Mouse (Mus musculus) liver, embryonic 14.5 days (tissue): Measurements from ENCODE around the gene Dpm2. TPM values are rescaled to one million over a fixed set of nuclear protein-coding genes. Genes with fewer than 3 reads are reported as not detected.

Experiments used
- ATAC-seq: fragments of 200-750 bp; cut with Nextera tagmentation; 2 replicates; pipeline ENCODE4 v1.8.0; 2017; ENCODE audit warnings: moderate number of reproducible peaks, mild to moderate bottlenecking, moderate library complexity; ENCODE audit not compliant: insufficient read depth
- DNase-seq, 3 experiments: peaks; one replicate each; pipeline ENCODE4 v3.0.0-alpha.2; 2012 to 2013; ENCODE audit warnings: low read depth in 3 of 3, low spot score in 3 of 3
- H3K27ac ChIP-seq: fragments of 300-500 bp; sonication (generic); 2 replicates; pipeline ENCODE4 v1.5.1; 2014; ENCODE audit warnings: moderate library complexity, mild to moderate bottlenecking, control low read depth, inconsistent platforms
- H3K27me3 ChIP-seq: fragments of 300-500 bp; sonication (generic); 2 replicates; pipeline ENCODE4 v1.6.1; 2014; ENCODE audit warnings: mild to moderate bottlenecking, low read length, moderate library complexity; ENCODE audit not compliant: control insufficient read depth, insufficient read depth
- H3K36me3 ChIP-seq: fragments of 300-500 bp; sonication (generic); replicated peaks from 2 replicates; pipeline ENCODE4 v1.6.1; 2014; ENCODE audit warnings: low read depth; ENCODE audit not compliant: control insufficient read depth, insufficient read depth
- H3K4me1 ChIP-seq, 2 experiments: fragments of 200-500 bp in 1 of 2; fragments of 300-500 bp in 1 of 2; sonication (generic) in 1 of 2; replicated peaks; 2 replicates each; pipeline ENCODE4 v1.6.1; 2012 to 2014; ENCODE audit warnings: antibody characterized with exemption in 1 of 2, inconsistent platforms in 1 of 2, low read length in 1 of 2; ENCODE audit not compliant: control insufficient read depth in 2 of 2, insufficient read depth in 2 of 2
- H3K4me2 ChIP-seq: fragments of 300-500 bp; sonication (generic); 2 replicates; pipeline ENCODE4 v1.6.1; 2014; ENCODE audit warnings: low read depth, mild to moderate bottlenecking, control low read depth, moderate library complexity
- H3K4me3 ChIP-seq, 2 experiments: fragments of 200-500 bp in 1 of 2; fragments of 300-500 bp in 1 of 2; sonication (generic) in 1 of 2; 2 replicates each; pipeline ENCODE4 v1.5.1; 2012 to 2014; ENCODE audit warnings: low read depth in 2 of 2, low read length in 2 of 2, mild to moderate bottlenecking in 2 of 2, control low read depth in 1 of 2, inconsistent platforms in 1 of 2, moderate library complexity in 1 of 2; ENCODE audit not compliant: insufficient read depth in 1 of 2
- H3K9ac ChIP-seq: fragments of 300-500 bp; sonication (generic); replicated peaks from 2 replicates; pipeline ENCODE4 v1.6.1; 2014; ENCODE audit warnings: mild to moderate bottlenecking, control low read depth, moderate library complexity
- H3K9me3 ChIP-seq: fragments of 300-500 bp; sonication (generic); 2 replicates; pipeline ENCODE4 v1.6.1; 2016; ENCODE audit warnings: low read length, mixed read lengths; ENCODE audit not compliant: control insufficient read depth
- CTCF ChIP-seq: IDR thresholded peaks from 2 replicates; pipeline ENCODE4 v1.5.1; 2016; ENCODE audit warnings: antibody characterized with exemption, low read depth, control low read depth
- EP300 ChIP-seq: IDR thresholded peaks from 2 replicates; pipeline ENCODE4 v1.6.1; 2016; ENCODE audit warnings: antibody characterized with exemption, low read depth
- WGBS: fragments of 180-500 bp; shearing (Covaris S2); extraction: QIAGEN DNeasy Blood & Tissue Kit; methylation state at CpG from one replicate; pipeline ENCODE4 v1.1.7; 2014; ENCODE audit not compliant: insufficient replicate concordance; 5-methylcytosine and 5-hydroxymethylcytosine counted together
- polyA plus RNA-seq, 2 experiments: library from polyadenylated mRNA; depleted of rRNA in 1 of 2; stranded (reverse) in 1 of 2; unstranded in 1 of 2; fragments of >200 nt; fragmentation: Nextera tagmentation in 1 of 2; extraction: Ambion mirVana in 1 of 2; gene quantifications; 2 replicates each; pipeline versions ENCODE4 v1.2.1 to v1.2.3; 2012 to 2014

Dpm2 gene
- polyA plus RNA-seq, 2 experiments = 53.5 to 53.6 TPM

GRCm38 (mm10) chr2:32568149-32568548 lies 2.5 kb upstream of the Dpm2 start:
- H3K4me3 ChIP-seq = no peak overlapping the region
- DNase-seq (no peak), ATAC-seq (no peak)
- H3K27me3 ChIP-seq = no peaks in the 10 kb centered on the region
- TF ChIP-seq CTCF (no peak), EP300 (no peak)
- H3K4me2 ChIP-seq = no peak overlapping the region
- 59% methylated on average over 5 of the region's 5 CpGs for WGBS
- H3K4me1 ChIP-seq = peaks cover 3 to 5% of the 10 kb centered on the region in 2 experiments; a peak in 3 of 4 replicates
- no peaks in the 10 kb centered on the region for H3K9me3 ChIP-seq
- H3K27ac ChIP-seq = no peak overlapping the region
- no peaks in the 10 kb centered on the region for H3K36me3 ChIP-seq
- H3K9ac ChIP-seq = no peak overlapping the region

- Histone ChIP-seq H3K4me1 (peaks cover 3 to 5% of the 10 kb centered on the region in 2 experiments; a peak in 3 of 4 replicates), H3K27me3 (no peaks in the 10 kb centered on the region), H3K9me3 (no peaks in the 10 kb centered on the region), H3K4me3 (no peak overlapping the region), H3K4me2 (no peak overlapping the region), H3K36me3 (no peaks in the 10 kb centered on the region), H3K9ac (no peak overlapping the region), H3K27ac (no peak overlapping the region)
- 72% methylated on average over 3 of the region's 3 CpGs for WGBS
- ATAC-seq (no peak), DNase-seq (no peak)
- TF ChIP-seq EP300 = no peak
- TF ChIP-seq CTCF = no peak
Observed at GRCm38 (mm10) chr2:32568941-32569340, 1.7 kb upstream of the Dpm2 start.

DNA sequence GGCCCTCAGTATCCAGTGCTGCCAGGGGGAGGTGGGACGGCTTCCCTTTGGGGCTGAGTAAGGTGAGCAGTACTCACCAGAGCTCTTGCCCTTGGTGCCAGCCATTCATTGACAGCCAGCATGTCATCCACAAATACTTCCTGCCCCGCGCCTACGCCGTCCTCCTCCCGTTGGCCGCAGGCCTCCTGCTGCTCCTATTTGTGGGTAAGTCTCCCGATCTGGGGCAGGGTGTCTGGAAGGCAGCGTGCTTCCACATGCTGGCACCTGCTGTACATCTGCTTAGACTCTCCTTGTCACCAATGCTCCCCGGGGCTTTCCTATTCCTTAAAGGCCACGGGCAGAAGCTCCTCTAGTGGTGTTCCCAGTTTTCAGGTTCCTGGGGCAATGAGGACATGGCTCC lies 1.5 kb downstream of the Dpm2 start:
- no peaks in the 10 kb centered on the region; the same call in 1 of the 2 replicates for H3K27me3 ChIP-seq
- WGBS = 87% methylated on average over 11 of the region's 11 CpGs
- H3K27ac ChIP-seq = no peak overlapping the region
- no peak for TF ChIP-seq CTCF
- TF ChIP-seq EP300 = no peak
- H3K9ac ChIP-seq = no peak overlapping the region
- peaks cover 3 to 10% of the 10 kb centered on the region in 2 experiments; a peak in 3 of 4 replicates for H3K4me1 ChIP-seq
- no peaks in the 10 kb centered on the region for H3K36me3 ChIP-seq
- H3K9me3 ChIP-seq = no peaks in the 10 kb centered on the region
- DNase-seq (no peak), ATAC-seq (no peak)
- peak overlapping the region; percentile 92 for H3K4me2 ChIP-seq
- H3K4me3 ChIP-seq = no peak overlapping the region

DNA sequence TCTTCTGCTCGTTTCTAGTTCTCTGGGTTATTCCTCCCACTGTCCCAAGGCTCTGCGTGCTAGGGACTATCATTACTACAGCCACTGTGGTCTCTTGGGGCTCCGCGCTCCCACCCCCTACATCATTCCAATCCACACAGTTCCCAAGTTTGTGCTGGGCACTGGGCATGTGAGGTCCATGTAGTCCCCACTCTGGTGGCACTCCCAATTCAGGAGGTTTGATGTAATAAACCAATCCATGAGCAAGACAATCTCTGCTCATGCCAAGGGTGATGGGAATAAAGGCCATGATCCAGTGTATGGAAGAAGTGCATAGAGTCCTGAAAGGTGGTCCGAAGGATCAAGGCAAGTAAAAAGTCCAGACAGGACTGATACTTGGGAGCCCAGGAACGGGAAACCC lies 3.8 kb downstream of the Dpm2 start, which contains the start of gene Pip5kl1:
Gene Pip5kl1, plus strand, starts transcription at position 301 of the 400 bp plus-strand sequence.
- Histone ChIP-seq H3K4me1 (peaks cover 3 to 10% of the 10 kb centered on the region in 2 experiments; a peak in 3 of 4 replicates), H3K36me3 (no peaks in the 10 kb centered on the region), H3K27me3 (peaks cover 7% of the 10 kb centered on the region), H3K9ac (no peak within 1 kb of the TSS), H3K27ac (no peak within 1 kb of the TSS), H3K9me3 (no peaks in the 10 kb centered on the region), H3K4me3 (peak within 1 kb of the TSS in 1 of 2 experiments; percentile 40; a peak in 2 of 4 replicates), H3K4me2 (peak within 1 kb of the TSS; percentile 67)
- no peak for DNase-seq
- WGBS = 74% methylated on average over 6 of the region's 6 CpGs
- ATAC-seq = no peak
- TF ChIP-seq EP300 (no peak), CTCF (no peak)

DNA sequence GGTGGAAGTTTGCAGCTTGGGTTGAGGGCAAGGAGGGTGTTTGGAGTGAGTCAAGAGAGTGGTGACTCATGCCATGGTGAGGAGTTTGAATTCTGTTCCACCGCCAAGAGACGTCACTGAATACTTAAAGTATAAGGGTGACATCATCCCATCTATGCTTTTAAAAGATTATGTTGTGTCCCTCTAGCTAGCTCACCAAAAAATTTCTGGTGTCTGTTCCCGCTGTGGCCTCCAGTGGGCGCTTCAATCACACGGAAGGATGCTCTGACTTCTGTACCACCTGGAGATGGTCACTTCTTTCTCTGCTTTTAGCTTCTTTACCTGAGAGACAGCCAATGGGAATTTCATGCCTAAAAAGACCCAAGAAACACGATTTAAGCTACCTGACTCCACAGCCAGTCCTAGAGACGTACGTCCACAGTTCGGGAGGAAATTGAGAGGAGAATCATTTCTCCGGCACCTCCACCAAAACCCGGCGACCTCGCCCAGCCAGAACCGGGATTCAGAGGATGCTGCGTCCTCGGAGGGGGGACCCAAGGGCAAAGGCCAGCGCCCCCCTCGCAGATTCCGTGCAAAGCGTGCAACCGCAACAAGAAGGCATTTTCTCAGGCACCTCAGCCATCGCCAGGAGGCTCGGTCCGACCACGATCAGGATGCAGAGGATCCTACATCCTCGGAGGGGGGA lies 4.4 kb downstream of the Dpm2 start:
- 4% methylated on average over 26 of the region's 26 CpGs for WGBS
- DNase-seq (peak in 1 of 3 experiments; percentile 46), ATAC-seq (no peak)
- peaks cover 7% of the 10 kb centered on the region for H3K27me3 ChIP-seq
- no peaks in the 10 kb centered on the region for H3K36me3 ChIP-seq
- no peaks in the 10 kb centered on the region for H3K9me3 ChIP-seq
- peak overlapping the region; percentile 67 for H3K4me2 ChIP-seq
- peaks cover 3 to 10% of the 10 kb centered on the region in 2 experiments; a peak in 3 of 4 replicates for H3K4me1 ChIP-seq
- no peak overlapping the region for H3K27ac ChIP-seq
- H3K9ac ChIP-seq = no peak overlapping the region
- H3K4me3 ChIP-seq = peak overlapping the region in 1 of 2 experiments; percentile 40; a peak in 2 of 4 replicates
- no peak for TF ChIP-seq EP300
- peak; percentile 75 for TF ChIP-seq CTCF
